Mouse (Mus musculus) forebrain, embryonic 15.5 days (tissue): ENCODE data around the gene Frmd4b. TPM values are rescaled to one million over a fixed set of nuclear protein-coding genes. Genes with fewer than 3 reads are reported as not detected.
A peak's percentile ranks its signal among the peaks of the same experiment; 100 is the strongest.
"Not testable (repeated sequence)": the region's sequence is repeated elsewhere in the genome, so short reads cannot be mapped to it uniquely, and the experiment has no call there.

Source experiments
- ATAC-seq: fragments of 200-750 bp; cut with Nextera tagmentation; replicated peaks from 2 replicates; pipeline ENCODE4 v1.8.0; 2017; ENCODE audit warnings: mild to moderate bottlenecking, moderate TSS enrichment, moderate library complexity
- H3K27ac ChIP-seq: fragments of 300-500 bp; sonication (generic); replicated peaks from 2 replicates; pipeline ENCODE4 v1.5.1; 2015; ENCODE audit warnings: mild to moderate bottlenecking, inconsistent platforms
- H3K27me3 ChIP-seq: fragments of 300-500 bp; sonication (generic); 2 replicates; pipeline ENCODE4 v1.6.1; 2015; ENCODE audit warnings: inconsistent platforms
- H3K36me3 ChIP-seq: fragments of 300-500 bp; sonication (generic); 2 replicates; pipeline ENCODE4 v1.6.1; 2015; ENCODE audit warnings: mild to moderate bottlenecking, inconsistent platforms
- H3K4me1 ChIP-seq: fragments of 300-500 bp; sonication (generic); 2 replicates; pipeline ENCODE4 v1.6.1; 2015; ENCODE audit warnings: inconsistent platforms
- H3K4me2 ChIP-seq: fragments of 300-500 bp; sonication (generic); replicated peaks from 2 replicates; pipeline ENCODE4 v1.6.1; 2015; ENCODE audit warnings: mild to moderate bottlenecking, inconsistent platforms
- H3K4me3 ChIP-seq: fragments of 300-500 bp; sonication (generic); 2 replicates; pipeline ENCODE4 v1.5.1; 2015; ENCODE audit warnings: mild to moderate bottlenecking, inconsistent platforms
- H3K9ac ChIP-seq: fragments of 300-500 bp; sonication (generic); replicated peaks from 2 replicates; pipeline ENCODE4 v1.6.1; 2015; ENCODE audit warnings: mild to moderate bottlenecking, inconsistent platforms
- H3K9me3 ChIP-seq: fragments of 300-500 bp; sonication (generic); 2 replicates; pipeline ENCODE4 v1.6.1; 2016; ENCODE audit warnings: inconsistent platforms
- WGBS: fragments of 180-500 bp; shearing (Covaris S2); methylation state at CpG from one replicate; pipeline ENCODE4 v1.1.7; 2015; ENCODE audit warnings: mixed read lengths; 5-methylcytosine and 5-hydroxymethylcytosine counted together
- polyA plus RNA-seq: library from polyadenylated mRNA; unstranded; fragments of >200 nt; fragmentation: Nextera tagmentation; extraction: Ambion mirVana; gene quantifications from 2 replicates; pipeline ENCODE4 v1.2.1, GENCODE M21; 2015

Frmd4b gene
- polyA plus RNA-seq, 1 experiment from 2014 or later, result 49.0 TPM

DNA sequence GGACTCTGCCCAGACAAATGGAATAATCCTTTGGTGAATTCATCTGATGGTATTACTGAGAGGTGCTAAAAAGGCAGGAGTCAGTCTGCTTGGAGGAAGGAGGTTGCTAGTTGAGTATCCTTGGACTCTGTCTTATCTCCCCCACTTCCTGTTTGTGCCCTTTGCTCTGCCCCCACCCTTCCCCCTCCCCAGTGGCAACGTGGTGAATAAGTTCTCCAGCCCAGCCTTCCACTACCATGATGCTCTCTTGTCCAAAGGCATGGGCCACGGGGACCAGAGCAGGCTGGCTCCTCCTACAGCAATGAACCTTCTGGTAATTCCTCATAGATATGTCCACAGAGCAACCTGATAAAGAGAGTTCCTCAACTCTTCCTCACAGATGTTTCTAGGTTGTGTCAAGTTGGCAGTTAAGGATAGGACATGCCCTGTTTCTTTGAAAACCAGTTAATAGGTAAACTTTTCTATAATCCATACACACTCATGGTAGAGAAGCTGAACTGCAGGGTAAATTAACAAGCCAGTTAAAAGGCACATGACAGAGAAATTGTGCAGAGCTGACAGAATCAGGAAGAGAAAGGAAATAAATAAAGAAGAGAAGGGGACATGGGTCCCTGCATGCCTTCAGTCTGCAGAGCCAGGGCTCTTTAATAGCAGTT, 187.5 kb downstream of the Frmd4b start:
- no peaks in the 10 kb centered on the region for H3K4me1 ChIP-seq
- no peak overlapping the region for H3K9ac ChIP-seq
- ATAC-seq, result no peak
- no peaks in the 10 kb centered on the region for H3K36me3 ChIP-seq
- no peaks in the 10 kb centered on the region for H3K27me3 ChIP-seq
- H3K27ac ChIP-seq, result no peak overlapping the region
- no peak overlapping the region for H3K4me3 ChIP-seq
- no peaks in the 10 kb centered on the region for H3K9me3 ChIP-seq
- no peak overlapping the region for H3K4me2 ChIP-seq
- 61% methylated on average over 2 of the region's 2 CpGs for WGBS

DNA sequence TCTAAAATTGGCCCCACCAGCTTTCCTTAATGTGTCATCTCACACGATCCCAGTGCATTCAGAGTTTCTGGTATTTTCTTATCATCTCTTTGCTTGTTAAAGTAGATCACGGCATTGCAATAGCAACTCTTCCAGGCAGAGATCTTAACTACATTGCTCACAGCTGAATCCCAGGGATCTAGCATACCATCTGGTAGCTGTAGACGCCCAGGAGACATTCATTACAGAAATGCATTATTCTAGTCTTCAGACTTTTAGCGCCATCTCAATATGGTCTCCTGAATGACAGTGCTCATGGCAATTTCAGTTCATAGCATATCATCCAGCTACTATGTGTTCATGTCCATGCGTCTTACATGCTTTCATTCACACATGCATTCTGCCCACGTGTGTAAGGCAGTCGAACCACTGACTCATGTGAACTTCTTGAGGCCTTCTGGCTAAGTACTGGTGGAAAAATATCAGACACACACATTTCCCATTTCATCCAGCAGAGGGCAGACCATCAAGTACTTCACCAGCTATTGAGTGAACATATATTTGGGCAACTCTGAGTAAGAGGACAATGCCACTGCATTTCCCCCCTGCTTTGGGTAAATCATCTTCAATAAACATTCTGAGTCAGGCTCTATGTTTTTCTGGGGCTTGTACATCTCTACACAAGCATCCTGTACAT, 197.4 kb downstream of the Frmd4b start:
- no peak overlapping the region for H3K4me2 ChIP-seq
- H3K36me3 ChIP-seq, result no peaks in the 10 kb centered on the region
- no peak overlapping the region for H3K9ac ChIP-seq
- no peak overlapping the region for H3K27ac ChIP-seq
- H3K9me3 ChIP-seq, result no peaks in the 10 kb centered on the region
- H3K4me1 ChIP-seq, result peaks cover 8% of the 10 kb centered on the region
- no peak overlapping the region for H3K4me3 ChIP-seq
- 63% methylated on average over 7 of the region's 7 CpGs for WGBS
- H3K27me3 ChIP-seq, result no peaks in the 10 kb centered on the region
- no peak for ATAC-seq

DNA sequence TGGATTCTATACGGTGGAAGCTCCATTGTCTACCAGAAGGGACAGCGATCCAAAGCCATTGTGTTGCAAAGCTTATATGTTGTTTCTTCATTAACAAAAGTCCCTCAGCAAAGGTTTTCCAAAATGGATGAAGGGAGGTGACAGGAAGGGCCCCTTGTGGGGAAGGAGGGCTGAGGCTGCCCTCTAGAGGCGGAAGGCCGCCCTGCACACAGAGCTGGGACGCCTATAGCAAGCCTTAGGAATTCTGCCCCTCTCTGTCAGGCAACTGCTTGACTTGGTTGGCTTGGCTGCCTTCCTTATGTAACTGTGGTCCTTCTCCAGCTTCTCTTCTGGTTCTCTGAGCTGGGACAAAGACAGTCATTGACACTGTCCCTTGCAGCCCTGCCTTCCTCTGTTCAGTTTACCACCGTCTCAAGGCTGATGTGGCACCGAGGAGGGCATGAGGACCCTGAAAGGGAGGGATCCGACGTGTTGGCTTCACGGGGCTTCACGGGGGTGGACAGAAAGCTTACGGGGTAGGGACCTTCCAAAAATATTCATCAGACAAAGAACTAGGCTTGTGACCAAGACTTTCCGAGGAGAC, 200.3 kb downstream of the Frmd4b start:
- H3K9me3 ChIP-seq, result no peaks in the 10 kb centered on the region
- ATAC-seq, result peak; percentile 70
- no peak overlapping the region for H3K4me3 ChIP-seq
- no peak overlapping the region for H3K4me2 ChIP-seq
- no peaks in the 10 kb centered on the region for H3K27me3 ChIP-seq
- peaks cover 8% of the 10 kb centered on the region for H3K4me1 ChIP-seq
- WGBS, result 53% methylated on average over 13 of the region's 13 CpGs
- H3K27ac ChIP-seq, result no peak overlapping the region
- H3K36me3 ChIP-seq, result no peaks in the 10 kb centered on the region
- no peak overlapping the region for H3K9ac ChIP-seq

DNA sequence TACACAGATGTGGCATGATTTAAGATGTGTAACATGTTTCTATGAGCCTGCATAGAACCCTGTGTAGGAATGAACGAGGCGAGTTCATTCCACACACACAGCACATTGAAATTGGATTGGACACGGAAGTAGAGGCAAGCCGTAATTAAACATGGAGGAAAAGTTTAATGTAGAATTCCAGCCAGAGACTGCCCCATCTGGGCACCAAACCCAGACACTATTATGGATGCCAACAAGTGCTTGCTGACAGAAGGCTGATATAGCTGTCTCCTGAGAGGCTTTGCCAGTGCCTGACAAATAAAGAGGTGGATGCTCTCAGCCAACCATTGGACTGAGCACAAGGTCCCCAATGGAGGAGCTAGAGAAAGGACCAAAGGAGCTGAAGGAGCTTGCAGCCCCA, 201.8 kb downstream of the Frmd4b start:
- not testable (repeated sequence) for H3K4me2 ChIP-seq, H3K9ac ChIP-seq, H3K9me3 ChIP-seq, H3K36me3 ChIP-seq, ATAC-seq, H3K4me1 ChIP-seq, H3K4me3 ChIP-seq, H3K27ac ChIP-seq, H3K27me3 ChIP-seq
- 68% methylated on average over 4 of the region's 4 CpGs for WGBS

DNA sequence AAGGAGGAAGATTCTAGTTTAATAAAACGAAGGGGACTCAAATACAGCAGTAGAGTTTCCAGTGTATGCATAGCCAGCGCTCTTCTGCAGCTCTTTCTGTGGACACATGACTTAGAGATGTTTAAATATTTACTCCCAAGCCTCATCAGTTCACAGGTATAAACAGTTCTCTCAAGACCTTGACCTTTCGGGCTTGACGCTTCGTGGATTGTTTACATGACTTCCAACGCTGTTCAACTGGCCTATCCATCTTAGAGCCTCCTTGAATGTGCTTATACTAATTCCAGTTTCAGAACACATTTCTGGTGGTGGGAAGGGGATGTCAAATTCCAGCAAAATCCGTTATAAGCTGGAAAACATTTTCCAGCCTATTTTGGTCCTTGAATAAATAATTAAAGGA, 203.9 kb downstream of the Frmd4b start:
- no peak overlapping the region for H3K9ac ChIP-seq

DNA sequence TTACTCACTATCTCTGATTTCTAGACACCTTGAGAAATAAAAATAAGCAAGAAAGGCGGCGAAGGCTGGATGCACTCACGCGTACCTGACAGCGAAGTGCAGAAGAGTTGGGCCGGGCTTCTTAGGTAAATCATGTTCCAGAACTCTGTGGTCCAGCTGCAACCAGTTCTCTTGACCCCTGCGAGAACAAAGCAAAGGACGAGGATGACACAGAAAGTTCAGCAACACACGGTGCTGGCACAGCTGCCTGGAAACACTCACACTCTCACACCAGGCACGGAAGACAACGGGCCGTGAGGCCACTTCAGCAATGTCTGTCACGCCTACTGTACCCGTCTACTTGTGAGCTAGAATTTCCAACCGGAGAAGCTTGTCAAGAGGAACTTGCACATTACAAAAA, 204.9 kb downstream of the Frmd4b start:
- no peak overlapping the region for H3K27ac ChIP-seq
- H3K9me3 ChIP-seq, result no peaks in the 10 kb centered on the region
- no peak for ATAC-seq
- no peaks in the 10 kb centered on the region for H3K36me3 ChIP-seq
- no peak overlapping the region for H3K9ac ChIP-seq
- no peak overlapping the region for H3K4me2 ChIP-seq
- peaks cover 8% of the 10 kb centered on the region for H3K4me1 ChIP-seq
- no peaks in the 10 kb centered on the region for H3K27me3 ChIP-seq
- WGBS, result 91% methylated on average over 15 of the region's 15 CpGs
- H3K4me3 ChIP-seq, result no peak overlapping the region

More for the DNA sequence above, 203.9 kb downstream of the Frmd4b start:
- H3K9me3 ChIP-seq, result no peaks in the 10 kb centered on the region
- H3K27me3 ChIP-seq, result no peaks in the 10 kb centered on the region
- H3K36me3 ChIP-seq, result no peaks in the 10 kb centered on the region
- ATAC-seq, result no peak
- H3K4me3 ChIP-seq, result no peak overlapping the region
- WGBS, result 92% methylated on average over 7 of the region's 7 CpGs
- H3K27ac ChIP-seq, result no peak overlapping the region
- H3K4me1 ChIP-seq, result peaks cover 8% of the 10 kb centered on the region
- H3K4me2 ChIP-seq, result no peak overlapping the region

DNA sequence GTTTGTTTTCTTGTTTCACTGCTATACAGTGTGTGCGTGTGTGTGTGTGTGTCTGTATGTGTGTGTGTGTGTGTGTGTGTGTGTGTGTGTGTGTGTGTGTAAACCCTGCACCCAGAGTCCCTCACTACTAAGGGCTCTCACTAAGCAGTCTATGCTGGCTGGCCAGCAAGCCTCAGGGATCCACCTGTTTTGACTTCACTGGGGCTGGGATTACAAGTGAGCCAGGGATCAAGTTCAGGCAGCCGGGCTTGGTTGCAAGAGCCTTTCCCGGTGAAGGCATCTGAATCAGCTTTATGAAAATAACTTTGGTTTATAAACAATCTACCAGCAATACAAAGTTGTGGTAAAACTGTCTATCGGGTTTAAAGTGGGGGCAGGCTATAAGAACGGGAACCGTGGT, 206.0 kb downstream of the Frmd4b start:
- Histone ChIP-seq H3K27ac (no peak overlapping the region), H3K36me3 (no peaks in the 10 kb centered on the region), H3K4me1 (peaks cover 4% of the 10 kb centered on the region), H3K27me3 (no peaks in the 10 kb centered on the region), H3K9me3 (no peaks in the 10 kb centered on the region), H3K9ac (no peak overlapping the region), H3K4me3 (no peak overlapping the region), H3K4me2 (no peak overlapping the region)
- 88% methylated on average over 6 of the region's 6 CpGs for WGBS
- ATAC-seq, result no peak

DNA sequence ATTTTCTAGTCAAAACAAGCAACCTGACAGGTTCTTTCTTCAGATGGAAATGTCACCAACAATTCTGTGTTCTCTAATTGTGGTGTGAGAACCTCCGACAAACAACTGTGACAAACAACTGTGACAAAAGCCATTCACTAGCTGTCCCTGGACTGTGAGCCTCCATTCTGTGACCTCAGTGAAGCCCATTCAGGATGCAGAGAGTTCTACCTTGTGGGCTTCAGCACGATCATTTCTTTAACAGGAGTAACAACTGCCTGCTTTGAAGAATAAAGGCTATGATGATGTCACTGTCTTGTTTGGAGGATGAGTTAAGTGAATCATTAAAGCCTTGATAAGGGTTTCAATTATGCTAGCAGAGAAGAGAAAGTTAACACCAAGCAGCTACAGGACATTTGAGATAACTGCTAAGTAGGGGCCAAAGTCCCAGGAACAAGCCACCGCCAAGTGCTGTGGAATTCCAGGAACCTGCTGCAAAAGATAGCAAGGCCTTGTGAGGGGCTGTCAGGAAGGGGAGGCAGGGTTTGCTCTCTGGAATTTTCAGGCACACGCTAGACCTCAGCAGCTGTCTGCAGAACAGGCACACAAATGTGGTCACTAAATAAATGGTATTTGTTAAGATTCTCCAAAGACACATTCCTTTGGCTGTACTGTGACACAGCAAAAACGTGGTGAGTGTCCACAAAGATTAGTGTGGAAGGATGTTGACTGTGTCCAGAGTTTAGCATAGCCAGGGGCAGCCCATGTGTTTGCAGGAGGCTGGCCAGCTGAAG, 207.7 kb downstream of the Frmd4b start:
- H3K4me3 ChIP-seq, result no peak overlapping the region
- no peak overlapping the region for H3K27ac ChIP-seq
- ATAC-seq, result no peak
- H3K4me2 ChIP-seq, result no peak overlapping the region
- no peaks in the 10 kb centered on the region for H3K9me3 ChIP-seq
- no peaks in the 10 kb centered on the region for H3K36me3 ChIP-seq
- no peaks in the 10 kb centered on the region for H3K27me3 ChIP-seq
- WGBS, result 30% methylated on average over 5 of the region's 5 CpGs
- H3K4me1 ChIP-seq, result peaks cover 4% of the 10 kb centered on the region; the same call in 1 of the 2 replicates
- no peak overlapping the region for H3K9ac ChIP-seq

DNA sequence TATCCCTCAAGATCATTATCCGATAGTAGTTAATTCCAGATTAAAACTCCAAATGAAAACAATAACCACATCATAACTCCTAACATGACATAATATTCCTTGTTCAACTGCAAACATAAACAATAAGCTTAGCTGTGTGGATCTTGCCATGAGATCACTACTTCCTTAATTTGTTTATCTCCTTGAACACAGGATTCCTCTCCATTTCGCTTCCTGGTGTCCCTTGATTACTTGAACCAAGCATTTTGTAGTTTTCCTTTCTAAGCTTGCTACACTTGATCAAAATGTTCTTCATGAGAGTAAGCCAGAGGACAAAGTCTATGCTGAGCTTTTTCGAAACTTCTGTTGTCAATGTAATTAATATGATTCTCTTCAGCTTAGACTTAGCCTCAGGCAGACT, 209.4 kb downstream of the Frmd4b start:
- no peak overlapping the region for H3K4me2 ChIP-seq
- no peak overlapping the region for H3K9ac ChIP-seq
- no peaks in the 10 kb centered on the region for H3K27me3 ChIP-seq
- H3K27ac ChIP-seq, result no peak overlapping the region
- H3K4me3 ChIP-seq, result no peak overlapping the region
- H3K9me3 ChIP-seq, result no peaks in the 10 kb centered on the region
- WGBS, result 93% methylated on average over 3 of the region's 3 CpGs
- no peak for ATAC-seq
- H3K4me1 ChIP-seq, result peaks cover 4% of the 10 kb centered on the region; the same call in 1 of the 2 replicates
- no peaks in the 10 kb centered on the region for H3K36me3 ChIP-seq

DNA sequence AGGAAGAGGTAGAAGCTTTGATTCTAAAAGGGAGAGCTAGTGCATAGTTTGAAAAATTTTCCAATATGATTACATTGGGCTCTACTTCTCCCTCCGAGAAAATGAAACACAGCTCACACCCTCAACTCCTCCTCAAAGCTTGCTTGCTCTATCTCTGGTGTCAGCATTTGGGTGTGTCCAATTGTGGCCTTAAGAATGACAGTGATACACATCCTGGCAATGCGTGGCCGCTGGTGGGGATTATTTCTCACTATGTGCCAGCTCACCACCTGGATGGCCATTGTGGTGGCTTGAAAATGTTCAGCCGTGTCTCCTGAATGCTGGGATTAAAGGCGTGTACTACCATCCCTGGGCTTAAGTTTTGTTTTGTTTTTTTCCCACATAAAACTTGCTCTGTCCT, 209.9 kb downstream of the Frmd4b start:
- Histone ChIP-seq H3K27me3 (no peaks in the 10 kb centered on the region), H3K4me1 (peaks cover 4% of the 10 kb centered on the region; the same call in 1 of the 2 replicates)

DNA sequence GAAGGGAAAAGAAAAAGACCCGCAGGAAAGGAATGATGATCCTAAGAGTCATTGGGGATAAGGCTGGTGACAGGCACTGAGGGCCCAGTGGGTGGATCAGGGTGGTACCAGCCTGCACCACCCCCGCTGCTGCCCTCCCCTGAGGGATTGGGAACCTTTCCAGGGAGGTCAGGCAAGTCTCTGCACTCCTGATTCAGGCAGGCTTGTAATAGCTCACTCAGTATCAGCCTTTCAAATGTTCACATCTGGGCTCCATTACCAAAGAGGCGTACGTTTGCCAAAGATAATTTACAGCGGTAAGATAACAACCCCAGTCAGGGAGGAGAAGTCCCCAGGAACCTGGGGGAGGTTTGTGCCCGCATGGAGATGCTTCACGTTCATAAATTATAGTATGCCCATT, 212.0 kb downstream of the Frmd4b start:
- no peak overlapping the region for H3K27ac ChIP-seq
- 58% methylated on average over 7 of the region's 7 CpGs for WGBS
- H3K27me3 ChIP-seq, result no peaks in the 10 kb centered on the region
- ATAC-seq, result no peak
- no peaks in the 10 kb centered on the region for H3K9me3 ChIP-seq
- no peak overlapping the region for H3K4me3 ChIP-seq
- no peaks in the 10 kb centered on the region for H3K36me3 ChIP-seq
- H3K9ac ChIP-seq, result no peak overlapping the region
- peaks cover 4% of the 10 kb centered on the region; the same call in 1 of the 2 replicates for H3K4me1 ChIP-seq
- no peak overlapping the region for H3K4me2 ChIP-seq

More for the DNA sequence above, 209.9 kb downstream of the Frmd4b start:
- no peak for ATAC-seq
- H3K36me3 ChIP-seq, result no peaks in the 10 kb centered on the region
- H3K4me3 ChIP-seq, result no peak overlapping the region
- no peak overlapping the region for H3K9ac ChIP-seq
- no peak overlapping the region for H3K27ac ChIP-seq
- H3K4me2 ChIP-seq, result no peak overlapping the region
- 92% methylated on average over 5 of the region's 5 CpGs for WGBS
- H3K9me3 ChIP-seq, result no peaks in the 10 kb centered on the region
